Mouse (Mus musculus) cortical plate, adult 2 months (tissue): ENCODE results near the gene 1810049J17Rik.

Source experiments
- CTCF ChIP-seq: fragments of 200-500 bp; IDR thresholded peaks from 2 replicates; pipeline ENCODE4 v1.5.1; 2011; ENCODE audit warnings: mild to moderate bottlenecking, control low read depth, low read length; ENCODE audit not compliant: insufficient read depth; ENCODE audit errors: extremely low read depth
- POLR2A ChIP-seq: fragments of 200-500 bp; IDR thresholded peaks from 2 replicates; pipeline ENCODE4 v1.6.1; 2011; ENCODE audit warnings: mild to moderate bottlenecking, low read length, control low read depth; ENCODE audit not compliant: insufficient read depth; ENCODE audit errors: extremely low read depth

DNA sequence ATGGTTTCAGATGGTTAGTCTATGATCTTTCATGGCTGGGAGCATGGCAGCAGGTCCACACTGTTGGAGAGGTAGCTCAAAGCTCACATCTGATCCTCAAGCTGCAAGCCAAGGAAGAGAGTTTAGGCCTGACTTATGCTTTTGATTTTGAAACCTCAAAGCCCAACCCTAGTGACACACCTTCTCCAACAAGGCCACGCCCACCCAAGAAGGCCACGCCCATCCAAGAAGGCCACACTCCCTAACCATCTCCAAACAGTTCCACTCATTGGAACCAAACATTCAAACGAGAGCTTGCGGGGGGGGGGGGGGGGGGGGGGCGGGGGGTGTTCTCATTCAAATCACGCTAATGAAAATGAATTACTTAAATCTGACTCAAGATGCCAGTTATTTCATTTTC lies 19.9 kb downstream of the 1810049J17Rik start:
- TF ChIP-seq POLR2A (no peak), CTCF (no peak)
